Mouse (Mus musculus) adrenal gland, postnatal 4 days (tissue): Measurements from ENCODE around the gene Snapc4. TPM values are rescaled to one million over a fixed set of nuclear protein-coding genes. Genes with fewer than 3 reads are reported as not detected.

Experiments used
- DNase-seq, 2 experiments: peaks; one replicate each; pipeline ENCODE4 v3.0.0; 2021 to 2022; ENCODE audit warnings: low spot score in 2 of 2, mixed read lengths in 2 of 2
- long read RNA-seq, 2 experiments: library from polyadenylated mRNA; stranded (forward); transcript quantifications; one replicate each; pipeline ENCODE4 v2.0.0; 2021
- total RNA-seq, 2 experiments: library from RNA; stranded (reverse); gene quantifications; 2 replicates each; pipeline ENCODE4 v1.2.3; 2021

The Snapc4 gene
- 10 to 100 TPM; 57.3 to 58.7 TPM for total RNA-seq
- long read RNA-seq, experiment 1, full-length matches to known transcripts: 1 of 8 reads
- long read RNA-seq, experiment 1, partial matches to known transcripts: 6 of 8 reads
- long read RNA-seq, experiment 1, other reads (novel, unspliced or antisense): 1 of 8 reads
- long read RNA-seq, experiment 2, full-length matches to known transcripts: 2 of 10 reads
- long read RNA-seq, experiment 2, partial matches to known transcripts: 5 of 10 reads
- long read RNA-seq, experiment 2, other reads (novel, unspliced or antisense): 3 of 10 reads

DNA sequence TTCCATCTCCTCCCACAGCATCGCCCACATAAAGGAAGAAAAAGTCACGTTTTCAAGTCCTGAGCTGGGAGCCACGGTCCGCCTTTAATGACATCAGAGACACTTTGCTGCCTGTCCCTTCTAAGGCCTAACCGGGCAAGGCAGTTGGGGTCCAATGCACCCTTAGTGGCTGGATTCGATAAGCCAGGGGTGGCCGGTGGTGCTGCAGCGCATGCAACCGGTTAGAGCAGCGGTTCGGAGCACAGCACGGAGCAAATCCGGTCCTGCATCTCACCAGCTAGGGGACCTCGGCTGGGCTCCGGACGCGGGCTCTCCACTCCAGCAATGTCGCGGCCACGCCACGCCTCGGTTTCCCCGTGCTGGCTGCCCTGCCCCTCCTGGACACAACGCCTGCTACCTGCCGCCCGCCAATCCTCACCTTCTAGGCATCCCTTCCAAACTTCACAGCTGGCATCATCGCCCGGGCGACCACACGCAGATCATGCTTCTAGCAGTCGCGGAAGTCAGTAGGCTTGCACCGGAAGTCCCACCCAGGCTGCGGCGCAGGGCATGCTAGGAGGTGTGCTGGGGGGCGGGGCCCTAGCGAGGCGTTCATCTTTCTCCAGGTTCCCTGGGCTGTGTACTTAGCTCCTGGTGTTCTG lies at the start of gene Snapc4:
Snapc4 (minus strand) TSS at position 523 of the 641 bp plus-strand sequence.
- DNase-seq: peak; percentile 57 to 72

DNA sequence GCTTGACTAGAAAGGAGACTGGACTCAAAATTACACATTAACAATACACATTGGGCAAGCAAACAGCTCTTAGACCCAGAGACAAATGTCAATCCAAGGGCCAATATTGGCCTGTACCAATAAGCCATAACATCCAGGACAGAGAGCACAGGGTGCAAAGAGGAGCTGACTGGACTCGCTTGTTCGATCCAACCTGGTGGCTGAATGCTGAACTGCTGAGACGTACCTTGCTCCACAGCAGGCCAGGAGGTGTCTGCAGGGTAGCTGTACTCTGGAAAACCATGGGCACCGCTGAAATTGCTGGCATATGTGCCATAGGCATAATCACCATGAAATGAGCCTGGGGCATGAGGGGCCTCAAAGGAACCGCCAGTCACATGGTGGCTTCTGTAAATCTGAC lies 49.4 kb upstream of the Snapc4 start:
- no peak for DNase-seq

DNA sequence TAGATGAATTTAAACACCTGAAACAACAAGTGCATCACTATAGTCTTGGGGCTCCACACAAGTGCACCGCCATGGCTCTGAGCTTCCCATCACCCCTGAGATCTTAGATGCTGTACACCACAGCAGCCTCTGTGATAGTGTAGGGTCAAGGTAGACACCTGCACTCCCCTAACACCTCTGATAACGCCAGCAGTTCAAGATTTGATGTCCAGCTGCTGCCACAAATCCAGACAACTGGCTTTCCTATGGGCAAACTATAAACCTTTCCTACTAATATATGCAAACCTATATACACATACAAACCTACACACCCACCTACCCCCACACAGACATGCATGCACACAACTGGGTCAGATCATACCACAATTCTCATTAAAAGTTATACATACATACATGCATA lies 44.1 kb upstream of the Snapc4 start:
- DNase-seq: no peak

DNA sequence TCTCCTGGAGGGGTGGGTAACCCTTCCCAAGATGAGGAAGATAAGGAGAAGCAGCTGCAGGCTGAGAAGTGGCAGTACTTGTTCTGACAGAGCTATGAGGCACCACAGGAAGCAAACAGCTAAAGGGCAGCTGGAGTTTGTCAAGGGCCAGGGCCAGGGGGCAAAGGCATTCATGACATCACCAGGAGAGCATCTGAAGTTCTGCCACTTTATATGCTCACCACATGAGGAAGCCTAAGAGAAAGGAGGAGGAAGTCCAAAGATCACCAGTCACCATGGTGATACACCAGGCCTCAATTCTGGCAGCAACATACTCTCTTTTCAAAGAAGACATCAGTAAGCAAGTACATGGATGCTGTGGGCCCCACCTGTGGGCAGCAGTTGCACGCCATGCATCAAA lies 42.6 kb upstream of the Snapc4 start:
- DNase-seq: no peak

DNA sequence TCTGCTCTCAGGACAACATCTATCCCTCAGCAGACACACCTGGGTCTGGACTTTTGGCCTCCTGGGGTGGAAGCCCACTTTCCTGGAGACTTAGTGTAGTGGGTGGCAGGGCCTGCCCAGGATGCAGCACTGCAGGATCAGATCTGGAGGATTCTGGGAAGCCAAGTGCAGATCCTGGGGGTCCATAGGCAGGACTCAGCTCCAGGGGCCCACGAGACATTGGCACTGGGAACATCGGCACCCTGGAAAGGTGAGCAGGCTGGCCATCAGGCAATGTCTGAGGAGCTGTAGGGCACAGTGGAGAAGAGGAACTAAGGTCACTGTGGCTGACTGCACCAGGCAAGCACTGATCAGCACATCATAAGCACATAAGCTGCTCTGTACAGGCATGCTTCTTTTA lies 41.5 kb upstream of the Snapc4 start:
- DNase-seq: no peak

DNA sequence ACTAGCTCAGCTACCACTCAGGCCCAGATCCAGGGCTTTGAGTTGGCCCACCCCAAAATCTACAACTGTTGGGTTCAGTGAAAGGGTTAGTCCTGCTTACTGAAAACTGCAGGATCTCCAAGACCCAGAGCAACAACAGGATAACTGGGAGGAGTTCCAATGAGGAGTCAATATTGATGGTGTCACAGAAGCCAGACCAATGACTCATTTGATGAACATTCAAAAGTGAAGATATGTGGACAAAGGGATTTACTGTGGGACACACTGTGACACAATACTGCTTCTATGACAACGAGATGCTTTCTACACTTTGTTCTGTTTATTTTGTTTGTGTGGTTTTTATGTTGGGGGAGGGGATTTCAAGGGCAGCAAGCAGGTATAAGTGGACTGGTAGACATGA lies 37.7 kb upstream of the Snapc4 start:
- DNase-seq: no peak

DNA sequence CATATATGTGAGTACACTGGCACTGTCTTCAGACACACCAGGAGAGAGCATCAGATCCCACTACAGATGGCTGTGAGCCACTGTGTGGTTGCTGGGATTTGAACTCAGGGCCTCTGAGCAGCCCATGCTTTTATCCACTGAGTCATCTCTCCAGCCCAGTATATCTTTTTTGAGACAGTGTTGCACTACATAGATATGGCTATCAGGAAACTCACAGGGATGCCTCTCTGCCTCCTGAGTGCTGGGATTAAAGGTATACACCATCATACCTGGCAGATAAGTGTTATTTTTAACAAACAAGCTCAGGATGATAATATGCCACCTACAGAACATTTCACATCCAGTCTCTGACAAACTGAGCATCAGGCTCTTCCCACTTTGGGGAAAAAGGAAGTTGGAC lies 36.6 kb upstream of the Snapc4 start:
- no peak for DNase-seq

DNA sequence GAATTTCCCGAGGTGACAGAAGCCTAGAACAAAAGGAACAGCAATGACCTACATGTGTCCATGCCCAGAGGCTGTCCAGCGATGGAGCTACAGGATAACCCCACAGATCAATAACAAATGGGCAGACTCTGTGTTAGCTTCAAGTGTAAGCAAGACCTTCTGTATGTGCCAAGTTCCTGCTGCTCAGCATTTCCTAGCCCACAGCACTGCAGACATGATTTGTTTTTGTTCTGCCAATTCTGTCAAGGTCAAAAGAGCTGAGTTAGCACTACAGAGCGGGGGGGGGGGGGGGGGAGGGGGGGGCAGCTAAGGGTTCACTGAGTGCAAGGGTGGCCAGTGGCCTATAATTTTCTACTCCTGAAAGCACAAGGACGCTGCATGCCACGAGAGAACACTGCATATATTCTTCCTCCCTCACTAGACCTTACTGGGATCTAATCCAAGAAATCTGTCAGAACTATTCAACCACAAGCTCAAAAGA lies 30.5 kb upstream of the Snapc4 start:
- DNase-seq: no peak

DNA sequence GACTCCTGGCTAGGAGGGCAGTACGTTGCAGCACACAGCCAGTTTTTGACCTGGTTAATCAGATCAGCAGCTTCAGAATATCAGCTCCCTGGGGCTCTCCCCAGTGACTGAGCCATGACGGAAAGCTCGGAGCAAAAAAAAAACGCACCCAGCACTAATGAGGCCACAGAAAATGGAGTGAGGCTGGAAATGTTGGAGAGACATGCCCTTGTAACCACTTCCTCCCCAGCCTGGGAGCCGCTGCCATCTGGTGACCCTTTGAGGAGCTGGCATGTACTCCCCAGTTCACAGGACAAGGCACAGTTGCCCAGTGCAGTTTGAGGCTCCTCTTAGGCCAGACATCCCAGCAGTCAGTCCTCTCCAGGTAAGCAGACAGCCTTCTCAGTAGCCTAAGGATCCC lies 29.6 kb upstream of the Snapc4 start:
- no peak for DNase-seq

DNA sequence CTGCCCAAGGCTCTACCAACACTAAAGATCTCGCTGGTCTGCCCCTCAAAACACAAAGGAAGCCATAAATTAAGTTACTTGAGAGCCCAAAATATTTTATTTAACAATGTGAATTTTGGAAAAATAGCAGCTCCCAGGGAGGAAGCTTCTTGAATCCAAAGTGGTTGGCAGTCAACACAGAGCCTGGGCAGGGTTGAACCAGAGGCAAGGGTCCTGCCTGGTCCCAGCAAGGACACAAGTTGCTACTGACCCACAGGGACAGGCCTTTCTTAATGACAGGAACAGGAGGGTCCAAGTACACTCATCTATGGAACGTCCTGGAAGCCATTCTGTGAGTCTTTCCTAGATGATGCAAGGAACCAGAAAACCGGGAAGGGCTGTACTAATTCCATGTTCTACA lies 28.9 kb upstream of the Snapc4 start:
- no peak for DNase-seq

DNA sequence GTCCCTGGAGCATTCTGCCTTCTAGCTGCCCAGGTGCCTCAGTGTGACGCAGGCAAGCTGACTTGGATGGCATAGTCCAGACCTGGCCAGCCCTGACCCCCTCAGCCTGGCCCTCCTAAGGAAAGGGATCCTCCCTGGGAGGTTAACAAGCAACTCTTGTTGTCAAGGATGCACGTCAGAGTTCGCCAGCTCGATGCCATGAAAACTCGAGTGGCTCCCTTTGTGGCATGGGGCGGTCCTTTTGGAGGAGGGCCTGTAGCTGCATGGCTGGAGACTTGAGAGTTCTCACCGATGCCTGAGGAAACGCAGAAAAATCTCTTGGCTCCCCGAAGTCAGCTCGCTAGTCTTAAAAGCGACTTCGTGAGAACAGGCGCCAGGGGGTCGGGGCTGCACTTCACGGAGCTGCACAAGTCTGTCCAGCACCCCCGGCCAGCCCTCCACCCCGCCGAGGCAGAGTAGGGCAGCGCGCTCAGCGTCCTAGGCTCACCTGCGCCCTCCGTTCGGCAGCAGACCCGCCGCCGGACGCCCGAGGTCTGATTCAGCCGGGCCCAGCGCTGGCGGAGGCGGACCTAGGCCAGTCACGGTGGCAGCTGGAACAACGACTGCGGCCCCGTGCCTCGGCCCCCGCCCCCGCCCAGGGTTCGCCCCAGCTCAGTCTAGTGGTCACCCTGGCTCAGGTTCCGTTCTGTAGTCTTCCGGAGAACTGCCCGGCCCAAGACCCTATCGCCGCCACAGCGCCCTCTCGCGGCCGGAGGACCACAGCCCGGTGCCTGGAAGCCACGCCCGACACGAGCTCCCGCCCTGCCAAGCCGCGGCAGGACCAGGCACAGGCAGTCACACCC lies 28.3 kb upstream of the Snapc4 start, which contains the start of gene Inpp5e:
Inpp5e (minus strand) TSS at position 689 of the 842 bp plus-strand sequence.
- peak; percentile 99 for DNase-seq

DNA sequence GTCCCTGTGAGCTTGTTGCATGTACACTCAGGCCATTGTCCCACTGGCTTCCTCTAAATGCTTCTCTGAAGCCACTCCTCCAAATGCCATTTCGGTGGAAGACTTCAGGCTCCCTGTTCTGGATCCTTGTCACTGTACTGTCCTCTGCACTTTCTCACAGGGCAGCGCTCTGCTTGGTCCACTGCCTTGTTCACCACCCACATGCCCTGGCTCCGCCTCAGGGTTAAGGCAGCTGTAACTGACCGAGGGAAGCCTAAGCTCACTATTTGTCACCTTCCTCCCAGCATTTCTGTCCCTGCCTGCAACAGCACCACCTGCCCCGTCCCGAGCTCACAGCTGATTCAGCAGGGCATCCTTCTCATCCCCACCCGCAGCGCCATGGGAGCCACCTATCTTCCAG lies 22.9 kb upstream of the Snapc4 start:
- no peak for DNase-seq

DNA sequence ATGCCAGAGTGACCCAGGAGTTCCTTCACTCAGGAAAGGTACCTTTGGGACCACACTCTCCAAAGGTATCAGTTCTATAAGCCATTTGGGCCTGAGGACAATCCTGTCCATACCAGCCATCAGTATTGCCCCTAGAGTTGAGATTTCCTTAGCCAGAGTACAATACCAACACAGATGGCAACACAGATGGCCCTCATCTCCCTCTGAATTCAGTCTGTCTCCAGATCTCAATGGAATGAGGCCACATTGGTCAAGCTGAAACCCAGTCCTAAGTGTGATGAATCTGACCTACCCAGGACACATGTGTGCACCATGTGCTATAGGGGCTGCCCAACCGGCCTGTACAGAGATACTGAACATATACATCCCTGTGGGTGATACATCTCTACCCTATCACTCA lies 21.8 kb upstream of the Snapc4 start:
- DNase-seq: no peak

DNA sequence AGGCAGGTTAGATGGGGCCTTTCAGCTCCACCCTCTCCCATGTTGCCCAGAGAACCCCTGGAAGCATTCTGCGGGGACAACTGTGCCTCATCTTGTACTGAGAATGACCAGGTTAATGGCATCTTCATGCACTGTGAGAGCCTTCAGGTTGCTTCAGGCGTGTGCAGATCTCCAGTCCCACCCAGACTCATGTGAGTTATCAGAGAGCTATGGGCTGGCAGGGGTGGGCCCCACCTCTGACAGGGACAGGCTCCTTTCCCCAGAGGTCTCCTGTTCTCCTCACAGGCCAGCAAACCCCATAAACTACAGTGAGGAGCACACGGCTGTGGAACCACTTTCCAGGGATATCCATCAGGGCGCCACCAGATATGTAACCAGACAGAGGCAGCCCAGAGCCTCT lies 20.6 kb upstream of the Snapc4 start:
- DNase-seq: no peak

DNA sequence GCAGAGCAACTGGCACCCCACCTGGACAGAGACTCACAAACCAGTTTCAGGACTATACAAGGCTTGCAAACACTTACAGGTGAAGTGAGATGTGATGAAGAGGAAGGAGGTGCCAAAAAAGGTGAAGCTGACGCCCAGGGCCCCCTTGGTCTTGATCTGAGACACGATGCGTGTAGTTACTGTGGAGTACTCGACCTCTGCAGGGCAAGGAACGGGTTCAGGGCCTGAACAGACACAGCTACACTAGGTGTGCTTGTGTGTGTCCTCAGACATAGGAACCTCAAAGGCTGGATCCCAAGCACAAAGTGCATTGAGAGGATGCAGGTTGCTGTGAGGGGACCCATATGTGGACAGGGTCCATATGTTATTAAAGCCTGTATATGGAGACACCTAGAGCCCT lies 19.8 kb upstream of the Snapc4 start:
- DNase-seq: no peak

DNA sequence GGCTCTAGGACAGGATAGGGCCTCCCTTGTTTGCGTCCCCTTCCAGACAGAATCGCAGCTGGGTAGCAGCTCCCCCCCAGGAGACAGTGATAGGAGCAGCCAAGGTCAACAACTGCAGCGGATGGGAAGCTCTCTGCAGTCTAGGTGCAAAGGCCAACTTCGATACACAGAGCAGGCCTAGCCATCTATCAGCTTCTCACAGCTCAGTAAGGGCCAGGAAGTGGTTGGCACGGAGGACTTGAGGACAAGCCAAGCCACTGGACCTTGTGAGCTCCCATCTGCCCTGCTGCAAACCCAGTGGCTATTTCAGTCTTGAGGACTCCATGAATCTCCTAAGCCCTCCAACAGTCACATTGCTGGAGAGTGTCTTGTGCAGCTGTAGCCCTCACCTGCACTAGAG lies 19.2 kb upstream of the Snapc4 start:
- DNase-seq: no peak

DNA sequence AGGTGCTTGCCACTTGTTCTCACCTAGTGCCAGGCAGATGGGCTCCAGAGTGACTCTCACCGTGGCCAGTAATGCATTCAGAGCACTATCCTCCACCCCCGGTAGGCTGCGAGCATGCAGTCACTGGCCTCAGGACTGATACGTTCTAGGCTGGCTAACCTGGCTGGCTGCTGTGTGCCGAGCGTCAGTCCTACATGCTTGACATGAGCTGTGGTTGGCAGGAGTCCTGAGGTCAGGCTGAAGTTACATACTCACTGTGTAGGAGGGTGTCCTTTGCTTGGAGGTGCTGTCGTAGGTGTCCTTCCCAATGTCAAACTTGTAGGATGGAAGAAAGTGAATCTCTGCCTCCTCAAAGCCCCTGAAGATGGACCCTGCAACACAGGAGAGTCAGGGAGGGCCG lies 18.5 kb upstream of the Snapc4 start:
- DNase-seq: no peak

DNA sequence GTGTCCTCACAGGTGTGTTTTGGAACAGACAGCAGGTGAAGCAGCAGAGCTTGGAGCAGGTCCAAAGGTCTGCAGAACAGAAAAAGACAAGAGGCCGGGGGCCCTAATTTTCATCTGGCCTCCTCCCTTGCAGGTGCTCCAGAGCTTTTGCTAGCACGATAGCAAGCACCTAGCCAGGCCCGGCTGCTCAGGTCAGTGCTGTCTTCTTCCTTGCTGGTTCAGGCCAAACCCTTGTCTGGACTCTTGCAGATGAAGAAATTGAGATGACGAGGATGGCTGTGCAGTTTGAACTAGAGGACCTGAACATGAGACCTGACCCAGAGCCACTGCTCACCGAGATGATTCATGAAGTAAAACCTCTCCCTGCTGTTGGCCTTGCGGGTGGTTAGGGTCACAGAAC lies 11.2 kb upstream of the Snapc4 start:
- DNase-seq: no peak

DNA sequence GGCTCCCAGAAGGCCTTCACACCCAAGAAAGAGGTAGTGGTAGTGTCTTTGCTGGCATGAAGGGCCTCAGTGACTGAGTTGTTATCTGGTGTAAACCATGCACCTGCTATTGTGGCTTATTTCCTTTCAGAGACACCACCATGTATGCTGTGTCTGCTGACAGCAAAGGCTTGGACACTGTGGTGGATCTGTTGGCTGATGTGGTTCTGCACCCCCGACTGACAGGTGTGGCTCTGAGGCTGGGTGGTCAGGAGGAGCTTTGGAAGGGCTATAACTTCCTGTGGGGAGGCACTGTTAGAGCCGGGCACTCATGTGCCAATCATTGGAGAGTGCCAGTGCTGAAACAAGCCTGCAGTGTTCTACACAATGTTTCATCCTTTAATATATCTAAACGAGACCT lies 10.5 kb upstream of the Snapc4 start:
- DNase-seq: no peak

DNA sequence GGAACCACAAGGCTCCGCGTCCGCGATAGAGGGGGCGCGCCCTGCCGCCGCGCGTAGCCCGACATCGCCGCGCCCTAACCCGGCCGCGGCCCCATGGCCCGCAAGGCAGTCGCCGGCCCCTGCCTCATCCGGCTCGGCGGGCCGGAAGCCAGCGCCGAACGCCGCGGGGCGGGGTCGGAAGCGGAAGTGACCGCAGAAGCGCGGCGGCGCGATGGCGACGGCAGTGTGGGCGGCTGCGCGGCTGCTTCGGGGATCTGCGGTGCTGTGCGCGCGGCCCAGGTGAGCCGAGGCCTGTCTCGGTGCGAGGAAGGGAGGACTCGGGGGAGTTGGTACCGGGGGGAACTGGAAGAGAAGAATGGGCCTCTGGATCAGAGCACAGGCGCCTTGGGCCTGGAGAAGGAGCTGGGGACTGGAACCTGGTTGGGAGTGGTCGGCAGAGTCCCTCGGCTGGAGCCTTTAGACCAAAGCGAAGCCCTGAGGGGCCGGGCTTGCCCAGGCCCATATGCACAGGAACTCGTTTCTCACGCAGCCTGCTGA lies 8.8 kb upstream of the Snapc4 start, which contains the start of the genes Entr1 and Pmpca:
Entr1 (minus strand) TSS at position 163 of the 537 bp plus-strand sequence.
Pmpca (plus strand) TSS at position 186 of the 537 bp plus-strand sequence.
- peak; percentile 70 to 72 for DNase-seq

DNA sequence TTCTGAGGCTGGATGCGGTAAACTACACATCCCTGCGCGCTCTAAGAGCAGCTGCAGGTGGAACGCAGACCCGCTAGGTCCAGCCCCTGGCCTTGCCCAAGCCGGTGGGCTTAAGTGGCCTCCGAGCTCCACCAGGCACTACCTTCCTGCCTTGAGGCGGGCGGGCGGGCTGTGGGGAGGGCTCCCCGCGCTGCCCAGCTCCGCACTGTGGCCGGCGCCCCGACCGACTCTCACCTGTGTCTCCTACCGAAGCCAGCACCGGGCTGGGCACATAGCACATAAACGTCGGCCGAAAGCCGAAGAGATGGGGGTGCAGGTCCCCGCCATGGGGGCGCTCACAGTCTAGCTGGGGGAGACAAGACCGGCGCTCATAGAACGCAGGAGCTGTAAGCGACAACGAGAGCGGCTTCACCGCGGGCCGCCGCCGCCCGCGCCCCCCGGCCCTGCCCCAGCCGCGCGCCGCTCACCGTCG lies 8.3 kb upstream of the Snapc4 start:
- no peak for DNase-seq
